Mouse (Mus musculus) brain, adult 2 months (tissue): Measurements from ENCODE around the gene Nkx2-5.

ENCODE experiments used
- DNase-seq: peaks from one replicate; pipeline ENCODE4 v3.0.0; 2011; ENCODE audit warnings: low read depth, low spot score

Nkx2-5 gene

DNA sequence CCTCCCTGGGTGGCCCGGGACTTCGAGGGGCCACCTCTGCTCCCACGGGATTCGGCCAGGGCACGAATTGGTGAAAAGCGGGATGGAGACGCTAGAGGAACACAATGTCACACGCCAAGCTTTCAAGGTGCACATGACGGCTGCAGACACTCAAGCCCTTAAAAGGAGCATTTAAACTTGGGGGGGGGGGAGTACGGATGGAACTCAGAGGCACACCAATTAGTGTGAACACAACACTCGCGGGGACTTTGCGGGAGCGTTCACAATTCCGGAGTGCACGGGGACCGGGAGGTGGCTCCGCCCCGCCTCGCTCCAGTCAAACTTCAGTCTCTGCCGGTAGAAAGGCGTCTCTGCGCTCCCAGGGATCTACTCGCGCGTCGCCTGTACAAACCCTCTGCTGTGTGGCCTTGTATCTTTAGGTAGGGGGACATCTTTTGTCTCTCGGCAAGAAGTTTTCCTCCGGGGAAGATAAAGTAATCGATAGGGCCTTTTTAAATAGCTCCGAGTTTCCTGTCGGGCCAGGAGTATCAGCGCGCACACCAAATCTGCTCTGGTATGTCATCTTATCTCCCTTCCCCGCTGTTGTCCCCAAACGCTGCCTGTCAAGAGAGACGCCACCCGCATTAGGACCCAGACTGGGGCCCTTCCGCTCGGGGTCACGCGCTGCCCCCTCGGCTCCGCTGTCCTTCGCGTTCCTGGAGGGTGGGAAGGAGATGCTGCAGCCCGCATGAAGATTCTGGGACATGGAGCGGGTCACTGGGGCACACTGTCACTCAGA, 5.7 kb upstream of the Nkx2-5 start:
- no peak for DNase-seq

DNA sequence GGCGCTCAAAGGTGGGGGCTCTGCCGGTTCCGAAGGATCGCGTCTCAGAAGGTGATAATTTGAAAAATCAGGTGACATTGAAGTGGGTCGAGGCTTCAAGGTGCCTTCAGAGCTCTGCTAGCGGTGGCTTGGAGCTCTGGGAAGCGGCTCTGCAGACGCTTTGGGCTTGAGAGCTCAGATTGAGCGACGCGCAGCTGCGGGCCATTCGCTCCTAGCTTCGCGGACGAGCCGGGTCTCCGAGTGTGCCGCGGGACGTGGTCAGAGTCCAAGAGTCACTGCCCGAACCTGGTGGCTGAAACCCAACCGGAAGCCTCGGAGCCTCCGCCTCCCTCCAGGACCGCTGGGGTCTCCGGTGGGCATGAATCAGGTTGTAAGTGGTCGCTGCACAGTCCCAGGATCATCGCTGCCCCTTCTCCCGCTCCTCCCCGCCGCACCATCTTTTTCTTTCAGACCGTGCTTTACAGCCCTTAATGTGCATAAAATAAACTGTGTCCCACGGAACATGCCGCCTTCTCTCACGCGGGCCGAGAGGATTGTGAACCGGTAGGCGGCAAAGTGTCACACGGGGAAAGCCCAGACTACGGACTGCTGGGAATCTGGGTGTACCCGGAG, 5.0 kb upstream of the Nkx2-5 start:
- no peak for DNase-seq

DNA sequence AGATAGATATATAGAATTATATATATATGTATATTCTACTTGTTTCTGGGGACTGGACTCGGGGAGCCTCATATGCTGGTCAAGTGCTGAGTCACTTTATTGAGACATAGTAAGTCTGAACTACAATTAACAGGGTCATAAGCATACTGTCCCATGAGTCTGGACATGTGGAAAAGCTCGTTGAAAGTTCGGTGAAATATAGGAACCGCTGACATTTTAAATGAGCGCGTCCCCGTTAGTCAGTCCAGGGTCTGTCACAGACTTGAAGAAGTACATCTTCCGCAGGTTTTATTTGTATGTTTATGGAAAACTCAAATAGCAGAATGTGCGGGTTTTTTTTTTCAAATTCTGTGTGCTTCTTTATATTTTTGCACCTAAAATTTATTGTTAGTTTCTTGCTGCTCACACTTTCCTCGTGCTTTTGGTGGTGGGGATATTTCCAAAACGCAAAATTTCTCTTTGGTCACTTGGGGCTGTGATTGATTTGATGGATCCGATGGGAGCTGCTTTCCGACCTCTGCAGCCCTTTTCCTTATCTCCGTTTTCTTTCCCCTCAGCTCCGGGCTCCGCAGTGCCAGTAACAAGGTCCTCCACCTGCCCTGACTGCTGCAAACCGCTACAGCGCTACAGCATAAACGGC, 4.4 kb upstream of the Nkx2-5 start:
- DNase-seq: no peak

DNA sequence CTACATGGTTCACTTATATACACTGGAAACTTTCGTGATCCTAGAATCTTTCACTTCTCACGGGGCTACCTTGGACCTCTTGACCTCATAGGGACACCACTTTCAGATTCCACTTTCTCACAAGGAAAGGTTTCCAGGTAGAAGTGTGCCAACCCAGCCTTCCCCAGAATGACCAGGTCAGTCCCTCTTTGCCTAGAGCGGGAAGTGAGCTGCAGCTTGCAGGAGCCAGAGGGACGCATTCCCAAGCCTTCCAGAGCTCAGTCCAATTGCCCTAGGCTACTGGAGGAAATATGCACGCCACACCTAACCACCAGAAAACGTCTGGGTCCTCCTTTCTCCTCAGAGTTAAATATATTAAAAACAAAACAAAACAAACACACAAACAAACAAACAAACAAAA, 3.4 kb upstream of the Nkx2-5 start:
- DNase-seq: no peak

DNA sequence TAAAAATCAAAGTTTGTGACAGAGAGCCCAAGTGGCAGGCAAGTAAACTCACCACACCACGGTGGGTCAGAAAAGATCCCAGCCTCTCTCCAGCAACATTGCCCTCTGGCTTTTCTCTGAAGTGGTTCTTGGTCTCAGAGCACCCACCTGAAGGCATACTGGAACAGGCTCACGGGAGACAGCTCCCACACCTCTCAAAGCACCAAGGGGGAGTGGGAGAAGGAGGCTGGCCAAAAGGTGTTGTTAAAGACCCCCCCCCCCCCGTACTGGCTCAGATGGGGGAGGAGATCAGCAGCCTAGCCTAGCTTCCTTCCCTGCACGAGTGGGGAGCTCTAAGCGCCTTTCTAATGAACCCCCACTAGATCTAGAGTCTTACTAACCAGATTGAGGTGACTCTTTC, 3.0 kb upstream of the Nkx2-5 start:
- no peak for DNase-seq

DNA sequence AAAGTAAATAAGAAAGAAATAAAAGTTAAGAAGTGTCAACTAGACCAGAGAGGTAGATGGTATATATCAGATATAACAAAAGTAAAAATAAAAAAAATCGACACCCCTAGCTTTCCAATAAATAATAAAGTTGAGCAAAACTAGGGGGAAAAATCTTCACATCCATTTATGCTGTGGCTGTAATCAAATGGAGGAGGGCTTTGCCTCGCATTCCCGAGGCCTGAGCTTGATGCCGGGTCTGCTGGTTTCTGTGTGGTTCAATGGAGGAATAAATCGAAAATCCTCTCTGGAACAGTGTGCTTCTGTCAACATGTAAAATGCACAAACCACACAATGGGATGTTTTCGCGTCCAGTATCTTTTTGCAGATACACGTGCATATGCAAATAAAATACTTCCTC, 1.6 kb upstream of the Nkx2-5 start:
- no peak for DNase-seq

DNA sequence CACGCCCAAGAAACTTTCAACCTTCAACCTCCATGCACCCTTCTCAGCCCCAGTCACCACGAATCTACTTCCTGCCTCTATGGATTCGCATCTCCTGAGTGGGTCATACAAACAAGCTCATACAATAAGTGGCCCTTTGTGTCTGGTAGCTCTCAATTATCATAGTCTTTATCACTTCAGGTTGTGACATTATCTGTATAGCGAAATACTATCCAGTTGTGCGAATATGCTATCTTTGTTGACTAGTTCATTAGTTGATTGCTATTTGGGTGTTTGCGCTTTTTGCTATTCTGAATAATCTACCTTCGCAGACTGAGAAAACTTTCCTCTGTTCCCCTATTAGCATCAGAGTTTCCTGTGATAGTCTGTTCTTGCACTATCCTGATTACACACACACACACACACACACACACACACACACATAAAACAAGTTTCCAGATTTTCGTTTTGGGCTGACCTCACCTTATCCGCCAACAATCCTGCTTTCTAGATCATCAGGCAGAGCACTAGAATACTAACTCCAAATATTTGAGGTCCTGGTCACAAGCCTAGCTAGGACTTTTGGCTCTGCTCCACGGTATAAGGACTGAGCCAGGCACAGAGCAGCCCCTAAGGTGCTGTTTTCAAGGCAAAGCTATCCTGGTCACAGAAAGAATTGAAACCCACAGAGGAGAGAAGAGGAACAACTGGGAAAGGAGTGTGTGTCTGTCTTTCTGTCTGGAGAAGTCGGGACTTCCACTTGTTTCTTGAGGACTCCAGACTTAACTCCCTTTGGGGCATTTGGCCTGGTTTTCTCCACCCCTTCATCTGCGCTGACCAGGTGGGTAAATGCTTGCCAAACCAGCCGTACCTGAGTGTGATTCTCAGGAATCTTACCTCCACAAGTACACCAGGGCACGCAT, 591 bp upstream of the Nkx2-5 start:
- DNase-seq: no peak

DNA sequence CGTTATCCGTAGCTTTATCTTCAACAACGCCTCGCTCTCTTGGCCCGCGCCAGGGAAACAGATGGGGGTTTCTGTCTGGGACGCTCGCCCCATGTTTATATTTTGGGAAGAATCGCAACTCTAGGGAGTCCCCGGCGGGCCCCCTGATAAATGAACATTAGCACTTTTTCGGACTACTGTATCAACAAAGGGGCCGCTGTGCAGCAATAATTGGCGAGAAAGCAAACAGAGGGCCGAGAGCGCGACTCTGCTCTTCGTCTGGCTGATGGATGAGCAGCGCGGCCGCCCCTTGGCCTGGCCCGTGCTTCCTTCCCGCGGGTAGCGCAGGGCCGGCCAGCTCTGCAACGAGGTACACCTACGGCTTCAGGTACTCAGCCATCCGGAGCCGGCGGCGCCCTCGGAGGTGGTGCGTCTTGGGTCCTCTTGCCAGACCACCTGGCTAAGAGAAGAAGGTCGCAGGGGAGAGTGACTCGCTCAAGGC, 398 bp downstream of the Nkx2-5 start:
- no peak for DNase-seq

DNA sequence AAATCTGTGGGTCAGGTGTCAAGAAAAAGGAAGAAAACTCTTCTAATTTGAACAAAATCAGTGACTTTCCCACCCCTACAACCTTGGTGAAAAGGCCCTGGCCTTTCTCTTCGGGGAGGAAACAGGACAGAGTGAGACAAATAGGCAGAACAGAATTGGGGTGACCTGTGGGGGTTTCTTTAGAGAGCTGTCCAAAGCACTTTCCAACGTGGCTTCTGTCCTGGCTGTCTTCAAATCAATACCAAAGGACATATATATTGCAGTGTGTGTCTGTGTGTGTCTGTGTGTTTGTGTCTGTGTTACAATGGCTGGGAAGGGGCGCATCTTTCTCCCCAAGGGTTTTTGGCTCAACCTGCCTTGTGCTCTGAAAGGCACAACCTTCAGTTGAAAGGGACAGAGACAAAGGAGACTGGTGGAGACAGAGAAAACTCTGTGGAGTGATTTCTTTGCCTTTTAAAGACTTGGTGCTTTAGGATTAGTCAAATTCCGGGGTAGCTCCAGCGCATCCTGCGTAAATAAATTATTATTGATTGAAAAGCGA, 1.0 kb downstream of the Nkx2-5 start:
- no peak for DNase-seq

DNA sequence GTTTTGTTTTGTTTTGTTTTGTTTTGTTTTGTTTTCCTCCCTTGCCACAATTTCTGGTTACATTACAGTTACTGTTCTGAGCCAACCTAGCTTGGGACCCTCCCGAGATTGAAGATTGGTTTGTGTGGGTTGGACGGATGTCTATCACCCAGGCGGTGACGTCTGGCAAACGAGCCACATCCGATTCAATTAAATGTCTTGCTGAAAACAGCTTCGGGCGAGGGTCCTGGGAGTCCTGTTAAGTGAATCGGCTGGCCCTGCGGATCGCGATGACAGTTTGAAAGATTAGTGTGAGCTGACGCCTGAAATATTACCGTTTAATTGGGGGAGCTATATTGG, 1.6 kb downstream of the Nkx2-5 start:
- DNase-seq: no peak

DNA sequence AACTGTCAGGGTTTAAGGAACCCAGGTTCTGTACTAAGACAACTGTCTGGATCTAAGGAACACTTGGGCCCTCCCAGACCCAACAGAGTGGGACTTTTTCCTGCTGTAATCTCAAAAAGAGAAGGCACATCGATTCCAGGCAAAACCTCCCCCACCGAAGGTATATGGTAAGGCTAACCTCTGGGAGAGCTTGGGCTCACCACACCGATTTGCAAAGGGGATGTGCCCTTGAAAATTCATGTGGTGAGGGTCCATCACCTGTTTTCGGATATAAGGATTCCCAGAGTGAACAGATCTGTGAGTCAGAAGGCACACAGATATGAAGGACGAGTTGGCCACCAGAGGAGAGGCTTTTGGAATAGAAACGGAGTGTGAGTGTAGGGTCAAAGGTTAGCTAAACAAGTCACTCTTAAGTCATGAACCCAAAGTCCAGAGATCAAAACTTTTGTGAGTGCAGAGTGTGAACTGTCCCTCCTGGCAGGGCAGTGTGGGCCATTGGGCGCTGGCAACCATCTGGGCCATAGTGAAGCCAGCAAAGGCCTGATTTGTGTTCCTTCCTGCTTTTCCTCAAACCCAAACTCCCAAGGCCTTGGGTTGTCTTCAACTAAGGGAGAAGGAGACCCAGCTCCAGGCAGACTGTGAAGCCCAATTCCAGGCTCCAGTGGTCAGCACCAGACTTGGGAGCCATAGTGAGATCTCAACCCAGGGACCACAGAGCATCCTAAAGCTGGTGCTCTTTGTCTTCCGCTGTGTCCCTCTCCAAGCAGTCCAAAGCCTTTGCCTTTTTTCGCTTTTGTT, 2.2 kb downstream of the Nkx2-5 start:
- DNase-seq: no peak

DNA sequence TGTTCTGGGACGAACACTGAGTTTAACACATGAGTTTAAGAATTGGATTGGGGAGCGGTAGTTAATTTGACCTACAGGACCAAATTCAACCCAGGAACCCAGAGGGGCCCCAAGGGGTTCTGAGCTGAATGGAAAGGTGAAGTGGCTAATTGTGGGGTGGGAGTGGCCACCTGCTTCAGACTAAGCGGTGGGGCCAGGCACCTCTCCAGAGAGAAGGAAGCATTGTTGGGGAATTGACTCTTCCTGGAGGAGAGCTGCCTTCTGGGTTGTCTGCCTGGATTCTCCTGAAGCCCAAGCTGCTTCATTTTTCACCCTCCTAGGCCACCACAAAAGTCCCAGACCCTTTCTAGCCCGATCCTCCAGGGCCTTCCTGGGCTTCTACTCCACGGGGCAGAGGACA, 2.8 kb downstream of the Nkx2-5 start:
- DNase-seq: no peak

DNA sequence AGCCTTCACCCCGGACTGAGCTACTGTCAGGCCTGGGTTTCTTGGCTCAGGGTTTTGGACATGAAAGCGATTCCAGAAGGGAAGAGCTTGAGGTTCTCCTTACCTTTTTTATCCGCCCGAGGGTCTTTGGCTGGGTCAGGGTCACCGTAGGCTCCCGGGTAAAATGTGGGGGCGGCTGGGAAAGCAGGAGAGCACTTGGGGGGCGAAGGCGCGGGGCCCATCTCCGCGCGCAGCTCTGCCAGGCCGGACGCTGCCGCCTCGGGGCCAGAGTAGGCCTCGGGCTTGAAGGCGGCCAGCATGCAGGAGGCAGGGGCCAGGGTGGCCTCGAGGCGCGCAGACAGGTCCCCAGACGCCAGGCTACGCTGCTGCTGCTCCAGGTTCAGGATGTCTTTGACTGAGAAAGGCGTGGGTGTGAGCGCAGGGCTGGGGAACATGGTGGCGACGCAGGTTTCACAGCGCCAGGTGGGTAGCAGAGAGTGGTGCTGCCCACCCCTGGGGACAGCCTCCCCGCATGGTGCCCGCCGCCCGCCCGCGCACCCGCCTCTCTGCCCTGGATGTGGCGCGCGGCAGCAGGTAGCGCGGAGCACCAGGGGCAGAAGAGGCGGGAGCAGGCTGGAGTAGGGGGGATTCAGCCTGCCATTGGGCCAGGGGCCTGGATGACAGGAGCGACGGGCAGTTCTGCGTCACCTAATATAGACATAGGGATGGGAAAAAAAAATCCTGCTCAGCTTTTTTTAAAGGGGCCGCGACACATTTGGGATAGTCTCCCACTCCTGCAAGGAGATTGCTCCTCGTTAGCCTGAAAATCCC, 3.7 kb downstream of the Nkx2-5 start:
- no peak for DNase-seq

DNA sequence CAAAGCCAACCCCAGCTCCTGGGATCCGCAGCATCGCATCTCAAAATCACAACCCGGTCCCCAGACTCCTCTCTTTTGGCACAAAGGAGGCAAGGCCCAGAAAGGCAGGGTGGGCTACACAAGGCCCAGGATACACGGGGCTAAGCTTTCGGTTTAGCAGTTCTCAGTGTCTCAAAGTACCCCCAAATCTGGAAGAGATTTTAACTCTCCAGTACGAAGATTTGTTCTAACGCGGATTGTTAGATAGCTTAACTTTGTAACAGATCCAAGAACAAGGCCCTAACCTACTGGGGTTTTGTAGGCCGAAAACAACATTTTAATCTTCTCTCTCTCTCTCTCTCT, 4.4 kb downstream of the Nkx2-5 start:
- DNase-seq: no peak

DNA sequence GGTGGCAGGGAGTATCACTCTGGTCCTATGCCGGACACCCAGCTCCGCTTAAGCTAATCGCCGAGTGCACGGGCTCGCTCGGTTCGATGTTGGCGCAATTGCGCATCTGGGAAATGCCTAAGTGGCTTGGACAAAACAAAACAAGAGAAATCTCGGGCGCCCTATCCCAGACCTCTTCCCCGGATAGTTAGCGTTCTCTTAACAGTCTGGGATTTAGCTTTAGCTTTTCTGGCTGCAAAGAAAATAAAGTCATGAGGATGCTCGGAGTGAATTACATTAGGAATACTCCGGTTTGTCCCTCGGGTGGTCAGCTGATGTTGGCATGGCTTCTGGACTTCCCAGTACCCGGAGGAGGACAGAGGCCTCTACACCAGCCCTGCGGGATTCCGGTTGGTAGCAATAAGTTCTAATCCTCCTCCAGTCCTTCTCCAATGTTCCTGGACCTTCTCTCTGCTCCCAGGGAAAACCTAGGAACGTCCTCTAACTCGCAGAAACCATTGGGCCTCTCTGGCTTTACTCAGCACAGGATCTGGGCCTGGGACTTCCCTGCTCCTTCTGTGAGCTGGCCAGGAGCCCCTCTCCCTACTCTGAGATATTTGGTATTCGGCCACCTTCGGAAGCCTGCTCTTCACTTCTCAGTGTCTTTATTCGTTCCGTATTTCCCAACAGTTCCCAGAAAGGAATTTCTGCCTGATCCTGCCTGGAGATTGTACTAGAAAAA, 4.9 kb downstream of the Nkx2-5 start:
- DNase-seq: no peak

DNA sequence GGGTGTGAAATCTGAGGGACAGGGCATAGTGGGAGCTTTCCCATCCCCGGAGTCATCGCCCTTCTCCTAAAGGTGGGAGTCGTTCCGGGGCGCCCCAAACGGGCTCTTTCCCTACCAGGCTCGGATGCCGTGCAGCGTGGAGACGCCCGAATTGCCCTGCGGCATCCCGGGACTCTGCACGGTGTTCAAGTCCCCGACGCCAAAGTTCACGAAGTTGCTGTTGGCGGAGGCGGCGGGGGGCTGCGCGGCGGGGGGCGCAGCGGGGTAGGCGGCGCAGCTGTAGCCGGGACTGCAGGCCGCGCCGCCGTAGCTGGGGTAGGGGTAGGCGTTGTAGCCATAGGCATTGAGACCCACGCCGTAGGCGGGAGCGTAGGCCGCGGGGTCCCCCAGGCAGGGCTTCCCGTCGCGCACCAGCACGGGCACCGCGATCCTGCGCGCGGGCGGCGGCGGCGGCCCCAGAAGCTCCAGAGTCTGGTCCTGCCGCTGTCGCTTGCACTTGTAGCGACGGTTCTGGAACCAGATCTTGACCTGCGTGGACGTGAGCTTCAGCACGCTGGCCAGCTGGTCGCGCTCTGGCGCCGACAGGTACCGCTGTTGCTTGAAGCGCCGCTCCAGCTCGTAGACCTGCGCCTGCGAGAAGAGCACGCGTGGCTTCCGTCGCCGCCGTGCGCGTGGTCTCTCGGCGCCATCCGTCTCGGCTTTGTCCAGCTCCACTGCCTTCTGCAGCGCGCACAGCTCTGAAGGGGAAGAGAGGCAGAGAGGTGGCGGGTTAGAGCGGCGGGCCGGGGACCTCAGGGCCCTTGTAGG, 5.7 kb downstream of the Nkx2-5 start:
- DNase-seq: peak; percentile 6

DNA sequence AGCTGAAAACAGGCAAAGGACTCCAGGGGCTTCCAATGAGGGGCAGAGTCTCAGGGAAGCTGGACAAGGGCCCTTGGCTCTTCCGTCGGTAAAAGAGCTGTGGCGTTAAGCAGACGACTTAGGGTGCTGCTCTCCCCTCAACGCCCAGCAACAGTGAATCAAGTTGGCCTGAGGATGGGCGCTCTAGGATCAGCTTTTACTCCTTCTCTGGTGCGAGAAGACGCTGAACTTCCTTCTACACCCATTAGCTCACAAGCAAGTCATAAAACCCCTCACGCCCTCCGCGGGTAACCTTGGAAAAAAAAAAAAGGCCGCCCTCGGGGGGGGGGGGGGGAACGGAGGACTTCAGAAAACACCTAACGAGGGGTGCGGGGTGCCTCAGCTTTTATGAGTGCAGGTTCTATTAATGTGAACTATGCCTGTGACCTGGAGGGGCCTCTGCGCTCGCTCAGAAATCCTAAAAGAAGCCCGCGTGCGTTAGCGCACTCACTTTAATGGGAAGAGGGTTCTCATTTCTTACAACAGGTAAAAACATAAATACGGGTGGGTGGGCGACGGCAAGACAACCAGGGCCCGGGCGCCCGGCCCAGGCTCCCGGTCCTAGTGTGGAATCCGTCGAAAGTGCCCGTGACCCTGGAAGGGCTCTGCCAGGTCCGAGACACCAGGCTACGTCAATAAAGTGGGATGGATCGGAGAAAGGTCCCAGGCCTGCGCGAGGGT, 6.5 kb downstream of the Nkx2-5 start:
- DNase-seq: no peak

DNA sequence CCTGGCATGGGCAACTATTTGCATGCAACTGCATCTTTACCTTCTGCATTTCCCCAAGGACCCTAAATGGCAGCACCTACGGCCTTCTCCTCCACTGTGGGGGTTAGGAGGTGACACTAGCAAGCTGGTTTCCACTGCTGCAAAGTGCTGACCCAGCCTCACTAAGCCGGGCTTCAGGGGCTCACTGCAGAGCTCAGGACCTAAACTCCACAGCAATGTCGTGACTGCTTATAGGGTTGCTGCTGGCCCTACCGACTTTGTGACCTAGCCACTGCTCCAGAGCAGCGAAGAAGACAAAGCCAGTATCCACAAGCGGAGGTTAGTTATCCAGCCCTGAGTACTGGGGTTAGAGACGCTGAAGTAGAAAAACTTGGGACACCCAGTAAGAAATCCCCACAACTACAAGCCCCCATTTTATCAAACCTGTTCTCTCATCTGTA, 7.2 kb downstream of the Nkx2-5 start:
- DNase-seq: no peak
